Mouse (Mus musculus): ENCODE measurements around the gene Cep68.

DNA sequence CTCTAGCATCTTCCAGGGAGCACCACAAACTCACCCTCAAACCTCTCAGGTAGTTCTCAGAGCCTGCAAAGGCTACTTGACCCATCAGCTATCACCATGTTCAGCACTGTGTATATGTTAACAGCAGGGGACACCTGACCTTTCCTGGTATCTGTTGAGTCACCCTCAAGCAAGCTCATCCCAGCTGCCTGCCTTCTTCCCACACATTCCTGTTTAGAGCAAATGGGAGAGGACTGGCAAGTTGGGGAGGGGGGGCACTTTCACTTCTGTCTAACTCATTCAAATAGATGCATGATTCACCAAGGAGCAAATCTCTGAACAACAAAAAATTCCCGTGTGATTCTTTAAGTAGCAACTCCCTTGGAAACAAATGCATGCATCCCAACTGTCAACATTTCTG lies 2.6 kb downstream of the Cep68 start:
- TF ChIP-seq CTCF (conservative IDR thresholded peaks at IDR 0.05; ENCODE audit: low read length) (no peak), NANOG (IDR thresholded peaks at IDR 0.05; ENCODE audit: borderline replicate concordance, low read length) (no peak)
